Mouse (Mus musculus): ENCODE data around the gene 2010111I01Rik. TPM values are rescaled to one million over a fixed set of nuclear protein-coding genes. Genes with fewer than 3 reads are reported as not detected.
A peak's percentile ranks its signal among the peaks of the same experiment; 100 is the strongest.
"Not testable (repeated sequence)": the region's sequence is repeated elsewhere in the genome, so short reads cannot be mapped to it uniquely, and the experiment has no call there.

The 2010111I01Rik gene
- polyA plus RNA-seq, 1 experiment from 2014 or later: 34.6 TPM

DNA sequence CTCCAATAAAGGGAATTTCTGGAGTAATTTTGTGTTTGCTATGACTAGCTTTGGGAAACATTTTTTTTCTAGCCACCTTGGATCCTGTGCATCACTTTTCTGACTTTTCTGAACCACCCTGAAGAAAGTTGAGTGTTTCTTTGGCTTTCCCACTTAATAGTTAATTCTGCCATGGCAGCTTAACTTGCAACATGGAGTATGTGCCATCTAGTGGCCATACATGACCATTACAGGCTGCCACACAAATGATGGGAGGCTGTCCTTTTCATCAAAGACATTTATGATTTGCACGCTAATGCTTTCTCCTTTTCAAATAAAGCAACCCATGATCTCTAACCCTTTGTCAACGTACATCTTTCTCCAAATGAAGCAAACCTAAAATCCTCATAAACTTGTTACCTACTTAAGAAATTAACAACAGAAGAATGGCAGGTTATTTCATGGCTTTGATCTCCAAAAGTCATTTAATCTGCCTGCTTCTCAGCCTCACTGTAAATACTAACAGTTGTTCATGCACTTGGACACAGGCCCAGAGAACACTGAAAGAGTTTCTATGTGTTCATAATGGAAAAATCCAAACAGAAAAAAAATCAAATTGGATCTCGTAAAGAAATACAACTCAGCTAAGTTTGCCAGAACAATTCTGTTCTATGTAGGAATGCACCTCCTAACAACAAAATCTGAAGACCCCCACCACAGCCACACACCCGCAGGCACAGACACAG lies 368.0 kb downstream of the 2010111I01Rik start:
- H3K27me3 ChIP-seq (ENCODE audit: insufficient read depth, poor library complexity, severe bottlenecking): no peaks in the 10 kb centered on the region
- WGBS: 54% methylated on average over 4 of the region's 4 CpGs
- peak; percentile 56 for DNase-seq (ENCODE audit: low spot score)
- no peaks in the 10 kb centered on the region for H3K36me3 ChIP-seq
- peaks cover 47% of the 10 kb centered on the region for H3K4me1 ChIP-seq (replicated peaks)
- no peaks in the 10 kb centered on the region for H3K9me3 ChIP-seq
- H3K27ac ChIP-seq: no peak overlapping the region
- H3K4me3 ChIP-seq: no peak overlapping the region

DNA sequence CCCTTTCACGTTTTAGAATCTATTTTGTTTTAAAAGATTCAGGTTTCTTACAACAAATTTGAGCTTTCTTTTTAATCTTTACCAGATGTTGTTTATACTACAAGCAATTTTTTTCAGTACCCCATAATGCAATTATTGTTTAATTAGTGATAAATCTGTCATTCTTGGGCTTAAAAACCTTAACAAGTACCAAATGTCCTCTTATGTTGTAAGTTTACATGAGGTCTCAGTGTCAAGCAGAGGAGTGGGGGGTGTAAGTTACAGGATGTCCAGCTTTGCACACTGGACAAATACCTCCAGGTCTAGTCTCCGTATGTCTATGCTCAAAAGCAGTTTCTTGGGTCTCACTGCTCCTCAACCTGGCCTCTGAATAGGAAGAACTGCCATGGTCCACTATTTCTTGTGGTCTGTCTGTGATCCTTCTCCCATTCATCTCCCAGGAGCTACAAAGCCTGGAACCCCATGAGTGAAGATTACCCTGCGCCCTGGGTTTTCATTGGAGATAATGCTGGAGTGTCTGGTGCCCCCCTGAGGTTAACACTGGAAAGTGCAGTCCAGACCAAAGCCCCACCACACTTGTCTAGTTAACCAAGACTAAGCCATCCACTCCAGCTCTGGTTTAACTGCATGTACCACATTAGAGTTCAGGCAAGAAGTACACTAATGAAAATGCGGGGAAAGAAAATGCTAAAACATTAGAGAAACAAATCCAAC lies 370.9 kb downstream of the 2010111I01Rik start:
- Histone ChIP-seq H3K4me3 (no peak overlapping the region), H3K4me1 (replicated peaks) (peaks cover 31% of the 10 kb centered on the region), H3K9me3 (no peaks in the 10 kb centered on the region), H3K36me3 (no peaks in the 10 kb centered on the region), H3K27me3 (ENCODE audit: insufficient read depth, poor library complexity, severe bottlenecking) (no peaks in the 10 kb centered on the region), H3K27ac (no peak overlapping the region)
- WGBS: 60% methylated on average over 4 of the region's 4 CpGs
- peak; percentile 50 for DNase-seq (ENCODE audit: low spot score)

DNA sequence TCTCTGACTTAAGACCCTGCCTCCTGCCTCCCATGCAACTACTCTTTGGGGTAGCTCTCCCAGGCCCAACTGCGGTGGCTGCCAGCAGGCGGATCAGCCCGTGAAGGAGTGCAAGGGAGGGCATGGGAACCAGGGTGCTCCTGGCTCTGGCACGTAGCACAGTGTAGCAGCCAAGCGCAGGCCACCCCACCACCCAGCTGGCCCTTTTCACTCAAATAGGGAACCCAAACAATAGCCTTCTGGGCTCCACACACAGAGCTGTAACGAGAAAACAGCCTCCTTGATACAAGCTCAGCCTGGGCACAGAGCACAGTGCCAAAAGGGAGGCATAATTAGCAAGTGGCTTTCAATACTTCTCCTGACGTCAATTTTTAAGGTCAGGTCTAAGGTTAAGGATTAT lies 371.6 kb downstream of the 2010111I01Rik start:
- peaks cover 26% of the 10 kb centered on the region for H3K4me1 ChIP-seq (replicated peaks)
- no peak overlapping the region for H3K4me3 ChIP-seq
- DNase-seq (ENCODE audit: low spot score): no peak
- H3K27ac ChIP-seq: peak overlapping the region; percentile 66
- H3K36me3 ChIP-seq: no peaks in the 10 kb centered on the region
- no peaks in the 10 kb centered on the region for H3K9me3 ChIP-seq
- WGBS: 48% methylated on average over 7 of the region's 7 CpGs
- H3K27me3 ChIP-seq (ENCODE audit: insufficient read depth, poor library complexity, severe bottlenecking): no peaks in the 10 kb centered on the region

DNA sequence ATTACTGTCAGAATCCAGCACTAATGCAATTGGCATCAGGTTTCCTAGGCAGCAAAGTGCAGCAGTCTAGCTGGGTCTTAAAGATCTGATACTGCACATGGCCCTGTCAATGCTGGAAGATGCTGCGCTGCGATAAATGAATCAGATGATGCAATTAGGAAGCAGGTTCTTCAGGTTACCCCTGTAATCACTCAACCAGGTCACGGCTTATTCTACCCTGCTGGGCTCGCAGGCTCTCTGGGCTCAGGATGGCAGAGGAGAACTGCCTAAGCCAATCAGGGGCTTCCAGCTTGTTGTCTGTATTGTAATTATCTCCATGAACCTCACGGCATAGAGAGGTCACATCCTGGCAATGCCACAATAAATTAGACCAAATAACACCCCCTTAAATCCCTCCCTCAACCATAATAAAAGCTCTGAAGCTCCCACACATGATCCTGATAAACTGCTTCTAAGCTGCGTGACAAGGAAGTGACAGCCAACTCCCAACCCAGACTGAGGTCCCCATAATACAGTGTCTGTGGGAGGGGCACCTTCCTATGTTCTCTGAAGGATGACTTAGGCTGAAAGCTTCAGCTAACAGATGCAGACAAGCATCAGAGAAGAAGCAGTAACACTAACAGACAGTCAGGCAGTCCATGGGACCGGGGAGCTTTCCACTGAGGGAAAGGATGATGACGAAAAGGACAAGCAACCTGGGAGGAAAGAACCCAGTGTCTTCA lies 372.7 kb downstream of the 2010111I01Rik start:
- H3K36me3 ChIP-seq: no peaks in the 10 kb centered on the region
- H3K4me3 ChIP-seq: no peak overlapping the region
- H3K4me1 ChIP-seq (replicated peaks): peaks cover 26% of the 10 kb centered on the region
- WGBS: 74% methylated on average over 8 of the region's 8 CpGs
- DNase-seq (ENCODE audit: low spot score): no peak
- no peak overlapping the region for H3K27ac ChIP-seq
- no peaks in the 10 kb centered on the region for H3K9me3 ChIP-seq
- H3K27me3 ChIP-seq (ENCODE audit: insufficient read depth, poor library complexity, severe bottlenecking): no peaks in the 10 kb centered on the region

DNA sequence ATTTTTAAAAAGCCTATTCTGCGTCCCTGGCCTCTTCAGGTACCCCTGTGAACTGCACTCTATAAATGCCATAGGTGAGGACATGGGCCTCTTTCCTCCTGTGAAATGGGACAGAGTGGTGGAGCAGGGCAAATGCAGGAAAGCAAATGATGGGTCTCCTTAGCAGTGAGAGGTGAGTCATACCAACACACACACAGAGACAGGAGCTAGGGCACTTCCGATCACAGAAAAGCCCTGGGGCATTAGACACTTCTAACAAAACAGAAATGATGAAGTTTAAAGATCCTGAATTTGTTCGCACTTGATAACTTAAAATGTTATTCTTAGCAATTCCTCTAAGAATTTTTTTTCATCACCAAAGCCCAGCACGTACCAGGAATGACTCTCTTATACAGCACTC lies 375.3 kb downstream of the 2010111I01Rik start:
- Histone ChIP-seq H3K27me3 (ENCODE audit: insufficient read depth, poor library complexity, severe bottlenecking) (no peaks in the 10 kb centered on the region), H3K36me3 (no peaks in the 10 kb centered on the region)
- 89% methylated on average over 4 of the region's 4 CpGs for WGBS

DNA sequence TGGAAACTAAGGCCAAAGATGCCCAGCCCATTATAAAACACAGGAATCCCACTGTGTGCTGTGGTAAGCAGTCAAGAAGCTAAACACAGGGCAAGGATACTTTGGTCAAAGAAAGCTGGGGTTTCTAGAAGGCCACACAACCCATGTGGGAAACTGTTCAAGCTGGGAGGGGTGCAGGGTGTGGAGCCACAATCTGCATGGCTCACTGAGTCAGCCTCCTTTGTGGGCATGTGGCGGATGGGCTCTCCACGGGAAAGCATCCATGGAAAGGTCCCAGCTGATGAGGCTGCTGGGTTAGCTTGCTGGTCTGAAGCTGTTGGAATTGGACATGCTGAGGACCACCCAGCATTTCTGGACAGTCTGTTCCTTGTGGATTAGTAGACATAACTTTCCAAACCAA lies 378.1 kb downstream of the 2010111I01Rik start:
- no peaks in the 10 kb centered on the region for H3K9me3 ChIP-seq
- WGBS: 70% methylated on average over 2 of the region's 2 CpGs

More for the DNA sequence above, 375.3 kb downstream of the 2010111I01Rik start:
- peaks cover 23% of the 10 kb centered on the region for H3K4me1 ChIP-seq (replicated peaks)
- no peak overlapping the region for H3K4me3 ChIP-seq
- H3K27ac ChIP-seq: no peak overlapping the region
- no peak for DNase-seq (ENCODE audit: low spot score)
- no peaks in the 10 kb centered on the region for H3K9me3 ChIP-seq

DNA sequence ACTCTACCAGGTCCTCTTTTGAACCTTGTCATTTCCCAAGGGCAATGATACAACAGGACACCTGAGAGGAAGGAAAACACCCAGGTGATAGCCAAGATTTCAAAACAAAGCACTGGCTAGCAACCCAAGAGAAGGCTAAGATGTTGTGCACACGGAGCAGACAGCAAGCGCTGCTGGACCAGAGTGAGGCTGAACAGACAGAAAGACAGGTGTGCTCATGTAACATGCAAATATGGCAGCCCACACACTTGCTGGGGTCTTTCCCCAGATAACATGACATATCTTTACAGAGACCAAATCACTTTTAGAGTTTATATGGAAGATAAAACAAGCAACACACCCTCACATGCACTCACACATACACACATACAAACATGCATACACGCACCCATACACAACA lies 379.8 kb downstream of the 2010111I01Rik start:
- H3K27ac ChIP-seq: no peak overlapping the region
- no peaks in the 10 kb centered on the region for H3K36me3 ChIP-seq
- H3K4me1 ChIP-seq (replicated peaks): no peaks in the 10 kb centered on the region
- 97% methylated on average over 3 of the region's 3 CpGs for WGBS
- no peak for DNase-seq (ENCODE audit: low spot score)
- H3K4me3 ChIP-seq: no peak overlapping the region
- no peaks in the 10 kb centered on the region for H3K27me3 ChIP-seq (ENCODE audit: insufficient read depth, poor library complexity, severe bottlenecking)
- H3K9me3 ChIP-seq: no peaks in the 10 kb centered on the region

More for the DNA sequence above, 378.1 kb downstream of the 2010111I01Rik start:
- no peak for DNase-seq (ENCODE audit: low spot score)
- H3K4me3 ChIP-seq: no peak overlapping the region
- no peak overlapping the region for H3K27ac ChIP-seq
- no peaks in the 10 kb centered on the region for H3K36me3 ChIP-seq
- no peaks in the 10 kb centered on the region for H3K27me3 ChIP-seq (ENCODE audit: insufficient read depth, poor library complexity, severe bottlenecking)
- H3K4me1 ChIP-seq (replicated peaks): no peaks in the 10 kb centered on the region

DNA sequence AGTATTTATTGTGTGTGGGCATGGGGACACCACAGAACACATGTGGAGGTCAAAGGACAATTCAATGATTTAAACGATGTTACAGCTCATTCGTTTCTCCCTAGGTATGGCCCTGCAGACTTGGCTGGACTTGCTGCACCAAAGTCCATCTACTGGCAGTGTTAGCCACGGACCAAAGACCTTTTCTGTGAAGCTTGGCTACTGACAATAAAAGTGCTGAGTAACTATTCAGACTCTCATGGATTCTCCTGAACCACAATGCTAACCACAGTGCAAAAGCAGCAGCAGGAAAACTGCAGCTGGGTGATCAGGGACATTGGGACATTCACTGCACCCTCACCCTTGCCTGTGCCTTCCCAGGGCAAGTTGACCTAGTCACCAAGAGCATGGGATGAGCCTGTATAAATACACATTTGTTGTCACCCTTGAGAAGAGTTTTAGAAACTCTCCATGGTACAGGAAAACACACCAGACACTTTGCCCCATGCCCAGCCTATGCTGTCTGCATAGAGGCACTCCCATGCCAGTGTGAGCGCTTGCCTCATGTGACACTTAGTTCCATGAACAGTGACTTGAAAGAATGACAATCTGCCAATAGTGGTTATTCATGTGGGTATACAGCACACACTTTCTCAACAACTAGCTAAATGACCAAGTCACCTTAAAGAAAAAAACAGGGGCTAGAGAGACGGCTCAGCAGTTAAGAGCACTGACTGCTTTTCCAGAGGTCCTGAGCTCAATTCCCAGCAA lies 381.0 kb downstream of the 2010111I01Rik start:
- no peak overlapping the region for H3K4me3 ChIP-seq
- WGBS: 83% methylated on average over 5 of the region's 5 CpGs
- H3K4me1 ChIP-seq (replicated peaks): no peaks in the 10 kb centered on the region
- no peak overlapping the region for H3K27ac ChIP-seq
- H3K36me3 ChIP-seq: no peaks in the 10 kb centered on the region
- no peaks in the 10 kb centered on the region for H3K9me3 ChIP-seq
- no peaks in the 10 kb centered on the region for H3K27me3 ChIP-seq (ENCODE audit: insufficient read depth, poor library complexity, severe bottlenecking)
- no peak for DNase-seq (ENCODE audit: low spot score)

DNA sequence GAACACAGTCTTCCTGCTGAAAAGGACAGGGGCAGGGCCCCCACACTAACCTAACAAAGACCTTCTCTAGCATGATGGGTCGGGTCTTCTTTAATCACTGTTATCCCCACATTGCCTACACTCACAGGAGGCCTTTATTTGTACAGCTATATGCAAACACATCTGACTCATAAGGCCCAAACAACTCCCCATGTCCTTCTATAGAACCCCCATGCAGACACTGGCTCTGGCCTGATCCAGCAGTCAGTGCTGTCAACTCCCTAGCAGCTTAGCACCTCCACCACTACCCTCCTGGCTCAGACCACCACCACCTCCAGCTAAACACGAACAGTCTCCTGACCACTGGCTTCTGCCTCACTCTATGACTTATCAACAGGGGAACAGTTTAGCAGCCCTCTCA lies 382.9 kb downstream of the 2010111I01Rik start:
- Histone ChIP-seq H3K4me1 (replicated peaks) (no peaks in the 10 kb centered on the region), H3K9me3 (no peaks in the 10 kb centered on the region), H3K36me3 (no peaks in the 10 kb centered on the region), H3K27me3 (ENCODE audit: insufficient read depth, poor library complexity, severe bottlenecking) (no peaks in the 10 kb centered on the region), H3K27ac (no peak overlapping the region), H3K4me3 (no peak overlapping the region)
- WGBS: 78% methylated on average over 2 of the region's 2 CpGs
- no peak for DNase-seq (ENCODE audit: low spot score)

DNA sequence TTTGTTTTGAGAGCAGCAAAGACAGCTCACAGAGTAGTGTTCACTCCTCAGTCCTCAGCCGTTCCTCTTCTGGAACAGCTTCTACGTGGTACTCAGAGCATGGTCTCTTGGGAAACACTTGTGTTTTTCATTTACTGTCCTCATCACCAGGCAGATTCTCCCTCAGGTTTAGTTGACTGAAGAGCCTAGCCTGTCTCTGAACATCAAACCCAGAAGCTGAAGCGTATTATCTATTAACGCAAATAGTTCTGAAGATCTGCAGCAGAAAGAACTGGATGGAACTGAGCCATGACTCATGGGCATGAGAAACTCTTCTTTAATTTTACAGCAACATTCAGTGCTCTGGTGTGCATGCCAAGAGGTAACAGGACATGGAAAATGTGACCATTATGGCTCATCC lies 385.4 kb downstream of the 2010111I01Rik start:
- Histone ChIP-seq H3K36me3 (no peaks in the 10 kb centered on the region), H3K27ac (no peak overlapping the region), H3K27me3 (ENCODE audit: insufficient read depth, poor library complexity, severe bottlenecking) (no peaks in the 10 kb centered on the region), H3K4me1 (replicated peaks) (no peaks in the 10 kb centered on the region), H3K4me3 (no peak overlapping the region), H3K9me3 (no peaks in the 10 kb centered on the region)
- 90% methylated on average over 4 of the region's 4 CpGs for WGBS
- no peak for DNase-seq (ENCODE audit: low spot score)

DNA sequence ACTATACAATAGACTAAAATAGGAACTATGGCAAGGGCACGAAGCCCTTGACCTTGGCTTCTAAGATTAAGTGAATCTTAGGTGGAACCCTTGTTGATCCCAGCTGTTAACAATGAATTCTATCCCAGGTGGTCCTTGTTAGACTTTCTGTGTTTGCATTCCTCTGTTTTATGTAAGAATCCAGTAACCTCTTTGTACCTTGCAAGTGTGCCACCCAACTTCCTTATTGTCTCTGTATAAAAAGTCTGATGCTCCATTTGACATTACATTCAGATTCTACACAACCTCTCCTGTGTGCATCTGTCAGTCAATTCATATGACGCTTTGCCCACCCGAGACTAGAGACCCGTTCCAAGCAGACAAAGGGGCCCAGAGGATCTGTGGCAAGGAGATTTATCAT lies 388.6 kb downstream of the 2010111I01Rik start:
- H3K27ac ChIP-seq; H3K9me3 ChIP-seq; H3K36me3 ChIP-seq; H3K27me3 ChIP-seq (ENCODE audit: insufficient read depth, poor library complexity, severe bottlenecking); DNase-seq (ENCODE audit: low spot score); H3K4me1 ChIP-seq (replicated peaks); H3K4me3 ChIP-seq: not testable (repeated sequence)
- 86% methylated on average over 4 of the region's 4 CpGs for WGBS

DNA sequence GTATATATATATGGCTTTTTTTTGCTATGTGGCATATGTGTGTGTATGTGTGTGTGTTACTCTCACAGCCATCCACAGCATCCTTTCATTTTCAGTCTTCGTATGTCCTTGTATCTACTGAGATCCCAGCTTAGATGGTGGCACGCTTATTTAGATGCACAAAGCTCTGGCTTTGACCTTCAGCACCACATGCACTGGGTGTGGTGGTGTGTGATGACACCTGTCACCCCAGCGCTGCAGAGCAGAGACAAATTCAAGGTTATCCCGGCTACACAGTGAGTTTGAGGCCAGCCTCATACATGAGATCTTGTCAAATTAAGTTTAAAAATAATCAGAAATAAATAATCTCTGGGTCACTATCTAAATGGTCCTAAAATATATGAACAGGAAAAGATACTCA lies 391.4 kb downstream of the 2010111I01Rik start:
- 93% methylated on average over 4 of the region's 4 CpGs for WGBS
- no peaks in the 10 kb centered on the region for H3K36me3 ChIP-seq
- H3K9me3 ChIP-seq: no peaks in the 10 kb centered on the region

More for the DNA sequence above, 391.4 kb downstream of the 2010111I01Rik start:
- H3K27me3 ChIP-seq (ENCODE audit: insufficient read depth, poor library complexity, severe bottlenecking): no peaks in the 10 kb centered on the region
- H3K4me3 ChIP-seq: no peak overlapping the region
- H3K27ac ChIP-seq: no peak overlapping the region
- no peaks in the 10 kb centered on the region for H3K4me1 ChIP-seq (replicated peaks)
- no peak for DNase-seq (ENCODE audit: low spot score)

Measured in hindbrain, embryonic 10.5 days (tissue).